Mouse (Mus musculus): ENCODE measurements around the gene Timm8b.

The Timm8b gene

GRCm38 (mm10) chr9:50603189-50603997, at the start of gene Timm8b, which contains the start of gene Sdhd:
TSS of gene Timm8b (plus strand) at chr9:50603910.
TSS of gene Sdhd (minus strand) at chr9:50603812.
- DNase-seq = peak; percentile 93 to 96

GRCm38 (mm10) chr9:50554241-50555093, 49.2 kb upstream of the Timm8b start, which contains the start of gene Il18:
TSS of gene Il18 (plus strand) at chr9:50554827.
- DNase-seq = peak; percentile 6 to 24

GRCm38 (mm10) chr9:50555094-50555446, 48.6 kb upstream of the Timm8b start, which contains the start of gene Bco2:
TSS of gene Bco2 (minus strand) at chr9:50555181.
- no peak for DNase-seq

GRCm38 (mm10) chr9:50561145-50561917, 42.4 kb upstream of the Timm8b start, which contains the start of gene Tex12:
TSS of gene Tex12 (minus strand) at chr9:50561325.
- no peak for DNase-seq

GRCm38 (mm10) chr9:50561918-50562360, 41.8 kb upstream of the Timm8b start:
- no peak for DNase-seq

GRCm38 (mm10) chr9:50565173-50565572, 38.5 kb upstream of the Timm8b start:
- peak in 1 of 2 experiments; percentile 14 for DNase-seq

GRCm38 (mm10) chr9:50565940-50566339, 37.8 kb upstream of the Timm8b start:
- no peak for DNase-seq

GRCm38 (mm10) chr9:50567372-50567771, 36.3 kb upstream of the Timm8b start:
- DNase-seq = no peak

GRCm38 (mm10) chr9:50567881-50568280, 35.8 kb upstream of the Timm8b start:
- no peak for DNase-seq

- no peak for DNase-seq
These were observed 33.8 kb upstream of the Timm8b start for GRCm38 (mm10) chr9:50569599-50570525.

- no peak for DNase-seq
These were observed 23.3 kb upstream of the Timm8b start for GRCm38 (mm10) chr9:50580370-50580769.

- DNase-seq = no peak
These were observed 18.4 kb upstream of the Timm8b start for GRCm38 (mm10) chr9:50585145-50585818.

GRCm38 (mm10) chr9:50586955-50587354, 16.8 kb upstream of the Timm8b start:
- no peak for DNase-seq

GRCm38 (mm10) chr9:50590856-50591518, 12.7 kb upstream of the Timm8b start:
- no peak for DNase-seq

- no peak for DNase-seq
These were observed 10.8 kb upstream of the Timm8b start for GRCm38 (mm10) chr9:50592955-50593354.

GRCm38 (mm10) chr9:50593544-50593943, 10.2 kb upstream of the Timm8b start:
- peak; percentile 24 to 63 for DNase-seq

GRCm38 (mm10) chr9:50594794-50595417, 8.8 kb upstream of the Timm8b start:
- no peak for DNase-seq

GRCm38 (mm10) chr9:50596973-50597372, 6.7 kb upstream of the Timm8b start:
- DNase-seq = no peak

GRCm38 (mm10) chr9:50601536-50601935, 2.2 kb upstream of the Timm8b start:
- no peak for DNase-seq

All from cerebellum, postnatal 25 days (tissue).